Comparison of ENCODE assay signal across 9 mouse cellular contexts in genomic region chr2:91476251-91476661, GRCm38 (mm10). TPM values are rescaled to one million over a fixed set of nuclear protein-coding genes. Genes with fewer than 3 reads are reported as not detected.
DNase-seq lines count a peak whose midpoint lies in the region; ATAC-seq and TF ChIP-seq lines count a peak whose summit lies in the region.
"Had no signal": no experiment of that assay in that cellular context is flagged by ENCODE, and none has a peak within 500 bp of the region (broad histone marks: within the 10 kb centered on the region; RNA-seq: fewer than 3 reads in every experiment).

No protein-coding gene starts in this region.

- 66% methylated on average over 17 of the region's 17 CpGs for WGBS in intestine, embryonic 16.5 days
- 51% methylated on average over 17 of the region's 17 CpGs for WGBS in intestine, postnatal 0 days
- 71% methylated on average over 17 of the region's 17 CpGs for WGBS in embryonic facial prominence, embryonic 13.5 days
- WGBS in forebrain, embryonic 12.5 days, result 89% methylated on average over 17 of the region's 17 CpGs

- H3K27me3 ChIP-seq in intestine, embryonic 16.5 days (replicated peaks; ENCODE audit: control insufficient read depth, insufficient read depth, low read length), result no peaks in the 10 kb centered on the region
- no peaks in the 10 kb centered on the region for H3K27me3 ChIP-seq in intestine, postnatal 0 days (replicated peaks; ENCODE audit: control insufficient read depth, insufficient read depth, low read length)
- no peaks in the 10 kb centered on the region for H3K27me3 ChIP-seq in embryonic facial prominence, embryonic 13.5 days
- H3K27me3 ChIP-seq in forebrain, embryonic 12.5 days, result no peaks in the 10 kb centered on the region
- H3K27me3 ChIP-seq: Patski had no signal

- ATAC-seq in intestine, embryonic 16.5 days, result no peak
- ATAC-seq in intestine, postnatal 0 days, result no peak
- no peak for ATAC-seq in embryonic facial prominence, embryonic 13.5 days (ENCODE audit: insufficient number of reproducible peaks, insufficient read depth, low FRiP score, low TSS enrichment, low read depth)
- ATAC-seq in forebrain, embryonic 12.5 days (ENCODE audit: low FRiP score), result no peak
- ATAC-seq: Patski had no signal

- no peak for TF ChIP-seq CTCF in intestine, postnatal 0 days (IDR thresholded peaks at IDR 0.05; ENCODE audit: low read depth)

- H3K4me1 ChIP-seq in intestine, embryonic 16.5 days (ENCODE audit: control insufficient read depth, insufficient read depth, low read length), result peaks cover 26% of the 10 kb centered on the region
- H3K4me1 ChIP-seq in intestine, postnatal 0 days (replicated peaks; ENCODE audit: control insufficient read depth, insufficient read depth, low read length), result no peaks in the 10 kb centered on the region; the same call in 1 of the 2 replicates
- peaks cover 11% of the 10 kb centered on the region; the same call in 1 of the 2 replicates for H3K4me1 ChIP-seq in embryonic facial prominence, embryonic 13.5 days
- H3K4me1 ChIP-seq in forebrain, embryonic 12.5 days, result no peaks in the 10 kb centered on the region

- H3K27ac ChIP-seq in intestine, embryonic 16.5 days (ENCODE audit: low read length), result peak overlapping the region; percentile 51; the same call in 1 of the 2 replicates
- no peak overlapping the region for H3K27ac ChIP-seq in intestine, postnatal 0 days (ENCODE audit: low read depth, low read length)
- no peak overlapping the region for H3K27ac ChIP-seq in embryonic facial prominence, embryonic 13.5 days
- no peak overlapping the region; the same call in 1 of the 2 replicates for H3K27ac ChIP-seq in forebrain, embryonic 12.5 days

- DNase-seq in 416B (ENCODE audit: low read depth), result peak; percentile 32
- DNase-seq in heart, postnatal 36 days, result peak; percentile 64 to 70
- DNase-seq in thymus, postnatal 10 days (ENCODE audit: low spot score in 2 of 2), result no peak
- DNase-seq in spleen, adult 18-20 months, result no peak

- 0 out of 2 replicates have a peak overlapping the region, but pooled peaks have one; percentile 16 for H3K9ac ChIP-seq in intestine, embryonic 16.5 days (ENCODE audit: low read depth, low read length)
- H3K9ac ChIP-seq in intestine, postnatal 0 days (ENCODE audit: low read depth, low read length), result no peak overlapping the region
- H3K9ac ChIP-seq in embryonic facial prominence, embryonic 13.5 days, result 0 out of 2 replicates have a peak overlapping the region, but pooled peaks have one; percentile 27
- no peak overlapping the region for H3K9ac ChIP-seq in forebrain, embryonic 12.5 days

- no peaks in the 10 kb centered on the region for H3K9me3 ChIP-seq in intestine, embryonic 16.5 days (ENCODE audit: control insufficient read depth, low read length)
- no peaks in the 10 kb centered on the region for H3K9me3 ChIP-seq in intestine, postnatal 0 days (ENCODE audit: control insufficient read depth)
- no peaks in the 10 kb centered on the region for H3K9me3 ChIP-seq in embryonic facial prominence, embryonic 13.5 days
- no peaks in the 10 kb centered on the region for H3K9me3 ChIP-seq in forebrain, embryonic 12.5 days

- H3K36me3 ChIP-seq in intestine, embryonic 16.5 days (ENCODE audit: control insufficient read depth, insufficient read depth, low read length), result peaks cover 23% of the 10 kb centered on the region
- peaks cover 84% of the 10 kb centered on the region for H3K36me3 ChIP-seq in intestine, postnatal 0 days (ENCODE audit: control insufficient read depth, insufficient read depth)
- H3K36me3 ChIP-seq in embryonic facial prominence, embryonic 13.5 days, result peaks cover 89% of the 10 kb centered on the region
- peaks cover 78% of the 10 kb centered on the region for H3K36me3 ChIP-seq in forebrain, embryonic 12.5 days (replicated peaks)

- no peak overlapping the region for H3K4me3 ChIP-seq in intestine, embryonic 16.5 days (ENCODE audit: low read length)
- no peak overlapping the region for H3K4me3 ChIP-seq in intestine, postnatal 0 days (ENCODE audit: low read depth, low read length)
- H3K4me3 ChIP-seq in embryonic facial prominence, embryonic 13.5 days, result no peak overlapping the region
- H3K4me3 ChIP-seq in forebrain, embryonic 12.5 days (replicated peaks), result no peak overlapping the region

- intact Hi-C loops in heart, postnatal 36 days (cut with DNase I), result loop anchor here (2.0 kb wide), 1 partner anchor 15 kb away; no protein-coding TSS in a partner anchor

- H3K4me2 ChIP-seq in intestine, embryonic 16.5 days (ENCODE audit: low read depth, low read length), result no peak overlapping the region
- H3K4me2 ChIP-seq in intestine, postnatal 0 days (replicated peaks; ENCODE audit: low read depth), result no peak overlapping the region
- H3K4me2 ChIP-seq in embryonic facial prominence, embryonic 13.5 days, result no peak overlapping the region
- no peak overlapping the region for H3K4me2 ChIP-seq in forebrain, embryonic 12.5 days

RNA-seq across cellular contexts. Expression of gene Lrp4, which starts 18.9 kb away (rescaled TPM):
- polyA plus RNA-seq in intestine, embryonic 16.5 days (2015; fragmentation: Nextera tagmentation; extraction: Ambion mirVana), result 8.2 and 8.3 TPM in 2 replicates
- polyA plus RNA-seq in intestine, postnatal 0 days (2015; fragmentation: Nextera tagmentation; extraction: Ambion mirVana), result 4.9 and 5.4 TPM in 2 replicates
- 9.1 and 9.6 TPM in 2 replicates for polyA plus RNA-seq in embryonic facial prominence, embryonic 13.5 days (2015; fragmentation: Nextera tagmentation; extraction: Ambion mirVana)
- 10 to 100 TPM; 10.6 to 11.5 TPM for total RNA-seq in heart, postnatal 36 days (2021)
- 9.1 and 9.5 TPM in 2 replicates for polyA plus RNA-seq in forebrain, embryonic 12.5 days (2016; fragmentation: Nextera tagmentation; extraction: Ambion mirVana)

RNA-seq across cellular contexts. Expression of gene 1110051M20Rik, which starts 31.8 kb away (rescaled TPM):
- 34.6 and 36.0 TPM in 2 replicates for polyA plus RNA-seq in intestine, embryonic 16.5 days (2015; fragmentation: Nextera tagmentation; extraction: Ambion mirVana)
- 13.5 and 15.6 TPM in 2 replicates for polyA plus RNA-seq in intestine, postnatal 0 days (2015; fragmentation: Nextera tagmentation; extraction: Ambion mirVana)
- 66.9 and 71.1 TPM in 2 replicates for polyA plus RNA-seq in embryonic facial prominence, embryonic 13.5 days (2015; fragmentation: Nextera tagmentation; extraction: Ambion mirVana)
- total RNA-seq in heart, postnatal 36 days (2021), result 10 to 100 TPM in 1 of 2 experiments, 1 to 10 TPM in 1; 9.4 to 12.1 TPM
- 110 and 114 TPM in 2 replicates for polyA plus RNA-seq in forebrain, embryonic 12.5 days (2016; fragmentation: Nextera tagmentation; extraction: Ambion mirVana)

RNA-seq across cellular contexts. Expression of gene Ckap5, which starts 50.3 kb away (rescaled TPM):
- polyA plus RNA-seq in intestine, embryonic 16.5 days (2015; fragmentation: Nextera tagmentation; extraction: Ambion mirVana), result 40.0 and 48.2 TPM in 2 replicates
- 17.0 and 19.3 TPM in 2 replicates for polyA plus RNA-seq in intestine, postnatal 0 days (2015; fragmentation: Nextera tagmentation; extraction: Ambion mirVana)
- 103 and 110 TPM in 2 replicates for polyA plus RNA-seq in embryonic facial prominence, embryonic 13.5 days (2015; fragmentation: Nextera tagmentation; extraction: Ambion mirVana)
- 10 to 100 TPM; 46.9 to 53.5 TPM for total RNA-seq in heart, postnatal 36 days (2021)
- polyA plus RNA-seq in forebrain, embryonic 12.5 days (2016; fragmentation: Nextera tagmentation; extraction: Ambion mirVana), result 174 and 179 TPM in 2 replicates

Comparison
In these comparisons a context has a peak if more than half of its experiments do, and no peak if none do; other contexts are left out.
1. H3K9ac ChIP-seq: peak in intestine, embryonic 16.5 days (single experiment) and embryonic facial prominence, embryonic 13.5 days (single experiment); none in intestine, postnatal 0 days (single experiment) and forebrain, embryonic 12.5 days (single experiment).
2. DNase-seq: peak in 416B (single experiment) and heart, postnatal 36 days (2 of 2); none in thymus, postnatal 10 days (0 of 2) and spleen, adult 18-20 months (0 of 2).